Mouse (Mus musculus) brain, embryonic 14.5 days (tissue): ENCODE results near the gene Btbd2.

ENCODE experiments used
- CTCF ChIP-seq: fragments of 200-500 bp; IDR thresholded peaks from 2 replicates; pipeline ENCODE4 v1.5.1; 2012; ENCODE audit warnings: inconsistent platforms, mild to moderate bottlenecking, moderate library complexity, borderline replicate concordance; ENCODE audit not compliant: insufficient read depth, insufficient read length; ENCODE audit errors: extremely low read depth
- POLR2A ChIP-seq: fragments of 200-500 bp; IDR thresholded peaks from 2 replicates; pipeline ENCODE4 v1.6.1; 2012; ENCODE audit warnings: mild to moderate bottlenecking, inconsistent platforms, borderline replicate concordance; ENCODE audit not compliant: poor library complexity, insufficient read depth, insufficient read length, severe bottlenecking; ENCODE audit errors: extremely low read depth

DNA sequence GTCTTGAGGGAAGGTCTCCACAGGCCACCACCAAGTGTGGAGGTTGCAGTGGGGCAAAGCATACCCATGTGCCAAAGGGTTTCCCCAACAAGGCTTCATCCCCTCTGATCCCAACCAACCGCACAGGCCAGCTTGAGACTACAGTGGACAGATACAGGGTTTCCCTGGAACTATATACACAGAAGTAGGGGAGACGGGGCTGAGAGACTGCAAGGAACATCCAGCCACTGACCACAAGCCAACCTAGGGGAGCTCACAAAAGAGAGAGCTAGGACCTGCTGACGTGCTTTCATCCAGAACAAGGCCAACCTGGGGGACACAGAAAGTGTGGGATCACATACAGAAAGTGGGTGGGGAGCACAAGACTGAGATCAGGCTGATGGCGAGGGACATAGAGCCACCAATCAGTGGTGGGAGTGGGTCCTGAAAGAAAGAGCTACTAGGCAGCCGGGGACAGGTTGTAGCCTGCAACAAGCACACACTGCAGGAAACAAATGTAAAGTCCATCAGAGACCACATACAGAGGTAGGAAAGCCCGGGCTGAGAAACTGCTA, 18.1 kb upstream of the Btbd2 start:
- TF ChIP-seq CTCF (no peak), POLR2A (no peak)
